16 mouse cellular contexts compared by ENCODE assay signal in genomic region chr6:71094693-71095092, GRCm38 (mm10). TPM values are rescaled to one million over a fixed set of nuclear protein-coding genes. Genes with fewer than 3 reads are reported as not detected.
DNase-seq lines count a peak whose midpoint lies in the region; ATAC-seq and TF ChIP-seq lines count a peak whose summit lies in the region.
"Had no signal": no experiment of that assay in that cellular context is flagged by ENCODE, and none has a peak within 500 bp of the region (broad histone marks: within the 10 kb centered on the region; RNA-seq: fewer than 3 reads in every experiment).

No protein-coding gene starts in this region.

- TF ChIP-seq EP300 in liver, postnatal 0 days (IDR thresholded peaks at IDR 0.05; ENCODE audit: low read depth), result no peak

- H3K9ac ChIP-seq in hindbrain, embryonic 13.5 days, result no peak overlapping the region
- H3K9ac ChIP-seq in liver, postnatal 0 days (replicated peaks), result no peak overlapping the region
- H3K9ac ChIP-seq: heart, embryonic 15.5 days; limb, embryonic 13.5 days; lung, embryonic 15.5 days; midbrain, embryonic 12.5 days; neural tube, embryonic 15.5 days; stomach, embryonic 15.5 days had no signal

- 69% methylated on average over 5 of the region's 5 CpGs for WGBS in hindbrain, embryonic 13.5 days
- WGBS in hindbrain, embryonic 10.5 days, result 80% methylated on average over 5 of the region's 5 CpGs
- 78% methylated on average over 5 of the region's 5 CpGs for WGBS in liver, postnatal 0 days (ENCODE audit: insufficient replicate concordance)

- no peak overlapping the region for H3K4me3 ChIP-seq in hindbrain, embryonic 13.5 days
- H3K4me3 ChIP-seq in hindbrain, embryonic 10.5 days, result no peak overlapping the region
- H3K4me3 ChIP-seq in layer of hippocampus, adult 2 months, result no peak overlapping the region
- no peak overlapping the region for H3K4me3 ChIP-seq in liver, postnatal 0 days (ENCODE audit: low read depth, low read length)
- H3K4me3 ChIP-seq: heart, embryonic 15.5 days; limb, embryonic 13.5 days; lung, embryonic 15.5 days; midbrain, embryonic 12.5 days; neural tube, embryonic 15.5 days; stomach, embryonic 15.5 days had no signal

- no peak overlapping the region for H3K4me2 ChIP-seq in hindbrain, embryonic 13.5 days
- H3K4me2 ChIP-seq in liver, postnatal 0 days (ENCODE audit: low read depth, low read length), result no peak overlapping the region
- H3K4me2 ChIP-seq: heart, embryonic 15.5 days; limb, embryonic 13.5 days; lung, embryonic 15.5 days; midbrain, embryonic 12.5 days; neural tube, embryonic 15.5 days; stomach, embryonic 15.5 days had no signal

- no peak for TF ChIP-seq CTCF in brain, embryonic 14.5 days (IDR thresholded peaks at IDR 0.05; ENCODE audit: borderline replicate concordance, extremely low read depth, insufficient read depth, insufficient read length)
- no peak for TF ChIP-seq CTCF in layer of hippocampus, adult 2 months (conservative IDR thresholded peaks at IDR 0.05)
- no peak for TF ChIP-seq CTCF in liver, postnatal 0 days (IDR thresholded peaks at IDR 0.05; ENCODE audit: low read depth)

- no peaks in the 10 kb centered on the region for H3K27me3 ChIP-seq in hindbrain, embryonic 13.5 days
- no peaks in the 10 kb centered on the region for H3K27me3 ChIP-seq in hindbrain, embryonic 10.5 days (ENCODE audit: insufficient read depth, poor library complexity, severe bottlenecking)
- H3K27me3 ChIP-seq in liver, postnatal 0 days (ENCODE audit: insufficient read depth, low read length), result no peaks in the 10 kb centered on the region
- H3K27me3 ChIP-seq: heart, embryonic 15.5 days; limb, embryonic 13.5 days; lung, embryonic 15.5 days; midbrain, embryonic 12.5 days; neural tube, embryonic 15.5 days; stomach, embryonic 15.5 days had no signal

- 0 out of 2 replicates have a peak overlapping the region, but pooled peaks have one; percentile 4 for H3K27ac ChIP-seq in hindbrain, embryonic 13.5 days
- no peak overlapping the region for H3K27ac ChIP-seq in hindbrain, embryonic 10.5 days
- peak overlapping the region; percentile 23; the same call in 1 of the 2 replicates for H3K27ac ChIP-seq in layer of hippocampus, adult 2 months
- H3K27ac ChIP-seq in liver, postnatal 0 days (ENCODE audit: low read depth), result no peak overlapping the region
- H3K27ac ChIP-seq: heart, embryonic 15.5 days; limb, embryonic 13.5 days; lung, embryonic 15.5 days; midbrain, embryonic 12.5 days; neural tube, embryonic 15.5 days; stomach, embryonic 15.5 days had no signal

- H3K4me1 ChIP-seq in hindbrain, embryonic 13.5 days (replicated peaks), result no peaks in the 10 kb centered on the region
- H3K4me1 ChIP-seq in hindbrain, embryonic 10.5 days (replicated peaks), result no peaks in the 10 kb centered on the region
- H3K4me1 ChIP-seq in liver, postnatal 0 days (ENCODE audit: insufficient read depth), result no peaks in the 10 kb centered on the region
- H3K4me1 ChIP-seq: heart, embryonic 15.5 days; limb, embryonic 13.5 days; lung, embryonic 15.5 days; midbrain, embryonic 12.5 days; neural tube, embryonic 15.5 days; stomach, embryonic 15.5 days had no signal

- ATAC-seq in hindbrain, embryonic 13.5 days (ENCODE audit: low FRiP score), result no peak
- ATAC-seq in liver, postnatal 0 days, result no peak

- no peaks in the 10 kb centered on the region for H3K36me3 ChIP-seq in hindbrain, embryonic 13.5 days
- no peaks in the 10 kb centered on the region for H3K36me3 ChIP-seq in hindbrain, embryonic 10.5 days
- no peaks in the 10 kb centered on the region for H3K36me3 ChIP-seq in liver, postnatal 0 days (replicated peaks; ENCODE audit: insufficient read depth, low read length)
- H3K36me3 ChIP-seq: heart, embryonic 15.5 days; limb, embryonic 13.5 days; lung, embryonic 15.5 days; midbrain, embryonic 12.5 days; neural tube, embryonic 15.5 days; stomach, embryonic 15.5 days had no signal

- DNase-seq in hindbrain, embryonic 10.5 days (ENCODE audit: low spot score), result no peak
- DNase-seq in brain, embryonic 14.5 days (ENCODE audit: low read depth), result peak; percentile 70
- DNase-seq in cerebellum, adult 11-12 months, result peak; percentile 94
- peak; percentile 9 to 33 for DNase-seq in layer of hippocampus, adult 2 months (ENCODE audit: low spot score in 2 of 2)
- no peak for DNase-seq in urinary bladder, postnatal 14 days (ENCODE audit: low spot score)
- no peak for DNase-seq in liver, postnatal 0 days
- DNase-seq: adrenal gland, postnatal 25 days; kidney, adult 18-20 months; right cerebral cortex, postnatal 14 days had no signal

- no peaks in the 10 kb centered on the region for H3K9me3 ChIP-seq in hindbrain, embryonic 13.5 days
- H3K9me3 ChIP-seq in hindbrain, embryonic 10.5 days, result no peaks in the 10 kb centered on the region
- no peaks in the 10 kb centered on the region for H3K9me3 ChIP-seq in liver, postnatal 0 days (ENCODE audit: low read length)
- H3K9me3 ChIP-seq: heart, embryonic 15.5 days; limb, embryonic 13.5 days; lung, embryonic 15.5 days; midbrain, embryonic 12.5 days; neural tube, embryonic 15.5 days; stomach, embryonic 15.5 days had no signal

- no peak for TF ChIP-seq POLR2A in brain, embryonic 14.5 days (IDR thresholded peaks at IDR 0.05; ENCODE audit: borderline replicate concordance, extremely low read depth, insufficient read depth, insufficient read length, poor library complexity, severe bottlenecking)

RNA-seq across cellular contexts. Expression of gene Thnsl2, which starts 49.5 kb away (rescaled TPM):
- polyA plus RNA-seq in hindbrain, embryonic 13.5 days (2015; fragmentation: Nextera tagmentation; extraction: Ambion mirVana), result 4.2 and 4.6 TPM in 2 replicates
- 6.4 and 8.2 TPM in 2 replicates for polyA plus RNA-seq in hindbrain, embryonic 10.5 days (2016; fragmentation: Nextera tagmentation; extraction: Ambion mirVana)
- polyA plus RNA-seq in brain, embryonic 14.5 days (2012; rRNA removed), result 3.0 TPM in 2 replicates
- 1 to 10 TPM; 3.9 to 4.1 TPM for total RNA-seq in layer of hippocampus, adult 2 months (2021)
- 35.4 and 35.8 TPM in 2 replicates for polyA plus RNA-seq in liver, postnatal 0 days (2015; fragmentation: Nextera tagmentation; extraction: Ambion mirVana)

Comparison
In these comparisons a context has a peak if more than half of its experiments do, and no peak if none do; other contexts are left out.
1. H3K27ac ChIP-seq: peak in hindbrain, embryonic 13.5 days (single experiment) and layer of hippocampus, adult 2 months (single experiment); none in hindbrain, embryonic 10.5 days (single experiment) and liver, postnatal 0 days (single experiment).
2. DNase-seq: peak in brain, embryonic 14.5 days (single experiment), cerebellum, adult 11-12 months (single experiment) and layer of hippocampus, adult 2 months (2 of 2); none in hindbrain, embryonic 10.5 days (single experiment), urinary bladder, postnatal 14 days (single experiment) and liver, postnatal 0 days (single experiment).